Mouse (Mus musculus) forebrain, embryonic 11.5 days (tissue): ENCODE measurements around the gene Pfdn6. TPM values are rescaled to one million over a fixed set of nuclear protein-coding genes. Genes with fewer than 3 reads are reported as not detected.

ENCODE experiments used
- ATAC-seq: fragments of 200-750 bp; cut with Nextera tagmentation; replicated peaks from 2 replicates; pipeline ENCODE4 v1.8.0; 2017; ENCODE audit warnings: moderate TSS enrichment; ENCODE audit not compliant: low FRiP score
- DNase-seq: peaks from one replicate; pipeline ENCODE4 v3.0.0-alpha.2; 2017; ENCODE audit warnings: low spot score
- H3K27ac ChIP-seq: fragments of 300-500 bp; sonication (generic); 2 replicates; pipeline ENCODE4 v1.5.1; 2014; ENCODE audit warnings: low read depth, low read length
- H3K27me3 ChIP-seq: fragments of 300-500 bp; sonication (generic); 2 replicates; pipeline ENCODE4 v1.6.1; 2014; ENCODE audit warnings: mild to moderate bottlenecking, low read length, mixed read lengths; ENCODE audit not compliant: control insufficient read depth, insufficient read depth
- H3K36me3 ChIP-seq: fragments of 300-500 bp; sonication (generic); 2 replicates; pipeline ENCODE4 v1.6.1; 2014; ENCODE audit warnings: mild to moderate bottlenecking, low read length, moderate library complexity, mixed read lengths; ENCODE audit not compliant: control insufficient read depth, insufficient read depth
- H3K4me1 ChIP-seq: fragments of 300-500 bp; sonication (generic); replicated peaks from 2 replicates; pipeline ENCODE4 v1.6.1; 2014; ENCODE audit warnings: low read length, mixed read lengths; ENCODE audit not compliant: control insufficient read depth, insufficient read depth
- H3K4me2 ChIP-seq: fragments of 300-500 bp; sonication (generic); 2 replicates; pipeline ENCODE4 v1.6.1; 2014; ENCODE audit warnings: low read depth, mild to moderate bottlenecking, low read length, moderate library complexity, mixed read lengths; ENCODE audit not compliant: severe bottlenecking
- H3K4me3 ChIP-seq: fragments of 300-500 bp; sonication (generic); 2 replicates; pipeline ENCODE4 v1.5.1; 2014; ENCODE audit warnings: low read depth, low read length
- H3K9ac ChIP-seq: fragments of 300-500 bp; sonication (generic); 2 replicates; pipeline ENCODE4 v1.6.1; 2014; ENCODE audit warnings: low read length
- H3K9me3 ChIP-seq: fragments of 300-500 bp; sonication (generic); 2 replicates; pipeline ENCODE4 v1.6.1; 2016; ENCODE audit warnings: low read length, mixed read lengths; ENCODE audit not compliant: control insufficient read depth
- WGBS: fragments of 180-500 bp; shearing (Covaris S2); extraction: QIAGEN DNeasy Blood & Tissue Kit; methylation state at CpG from one replicate; pipeline ENCODE4 v1.1.7; 2014; 5-methylcytosine and 5-hydroxymethylcytosine counted together
- polyA plus RNA-seq: library from polyadenylated mRNA; unstranded; fragments of >200 nt; fragmentation: Nextera tagmentation; extraction: Ambion mirVana; gene quantifications from 2 replicates; pipeline ENCODE4 v1.2.1, GENCODE M21; 2014

Gene Pfdn6
- polyA plus RNA-seq, 1 experiment from 2014 or later, result 214 TPM

GRCm38 (mm10) chr17:33931947-33932346 is 8.2 kb downstream of the Pfdn6 start:
- Histone ChIP-seq H3K9me3 (no peaks in the 10 kb centered on the region), H3K4me1 (peaks cover 13% of the 10 kb centered on the region; the same call in 1 of the 2 replicates), H3K4me3 (no peak overlapping the region), H3K27me3 (no peaks in the 10 kb centered on the region), H3K9ac (no peak overlapping the region), H3K36me3 (no peaks in the 10 kb centered on the region), H3K4me2 (no peak overlapping the region), H3K27ac (no peak overlapping the region)
- DNase-seq (no peak), ATAC-seq (no peak)
- WGBS, result 92% methylated on average over 11 of the region's 11 CpGs

GRCm38 (mm10) chr17:33931159-33931866 is 8.8 kb downstream of the Pfdn6 start:
- ATAC-seq (no peak), DNase-seq (no peak)
- peak overlapping the region; percentile 100 for H3K4me2 ChIP-seq
- peak overlapping the region; percentile 84; the same call in 1 of the 2 replicates for H3K9ac ChIP-seq
- H3K36me3 ChIP-seq, result no peaks in the 10 kb centered on the region
- H3K27ac ChIP-seq, result no peak overlapping the region
- no peaks in the 10 kb centered on the region for H3K27me3 ChIP-seq
- H3K4me1 ChIP-seq, result peaks cover 13% of the 10 kb centered on the region; the same call in 1 of the 2 replicates
- no peaks in the 10 kb centered on the region for H3K9me3 ChIP-seq
- H3K4me3 ChIP-seq, result peak overlapping the region; percentile 83
- 29% methylated on average over 18 of the region's 18 CpGs for WGBS

GRCm38 (mm10) chr17:33930280-33931158 is 9.6 kb downstream of the Pfdn6 start:
- H3K9ac ChIP-seq, result peak overlapping the region; percentile 84
- peak overlapping the region; percentile 100 for H3K4me2 ChIP-seq
- peak overlapping the region; percentile 83 for H3K4me3 ChIP-seq
- peaks cover 13% of the 10 kb centered on the region; the same call in 1 of the 2 replicates for H3K4me1 ChIP-seq
- ATAC-seq, result peak; percentile 28; the same call in 1 of the 2 replicates
- H3K27ac ChIP-seq, result peak overlapping the region; percentile 94
- under 1% methylated on average over 42 of the region's 45 CpGs for WGBS
- H3K9me3 ChIP-seq, result no peaks in the 10 kb centered on the region
- no peak for DNase-seq
- H3K36me3 ChIP-seq, result no peaks in the 10 kb centered on the region
- H3K27me3 ChIP-seq, result no peaks in the 10 kb centered on the region

- Histone ChIP-seq H3K4me2 (peak within 1 kb of the TSS; percentile 100), H3K4me1 (peaks cover 13% of the 10 kb centered on the region; the same call in 1 of the 2 replicates), H3K4me3 (peak within 1 kb of the TSS; percentile 83), H3K36me3 (no peaks in the 10 kb centered on the region), H3K9me3 (no peaks in the 10 kb centered on the region), H3K27me3 (no peaks in the 10 kb centered on the region), H3K27ac (peak within 1 kb of the TSS; percentile 94), H3K9ac (peak within 1 kb of the TSS; percentile 84)
- ATAC-seq (peak; percentile 83), DNase-seq (peak; percentile 98)
- under 1% methylated on average over 63 of the region's 80 CpGs for WGBS
Measured at GRCm38 (mm10) chr17:33929371-33930279, 10.5 kb downstream of the Pfdn6 start, which contains the start of gene Rgl2. TSS of gene Rgl2 (plus strand) at chr17:33929543.

GRCm38 (mm10) chr17:33928251-33928947 is 11.7 kb downstream of the Pfdn6 start:
- no peaks in the 10 kb centered on the region for H3K9me3 ChIP-seq
- H3K4me2 ChIP-seq, result peak overlapping the region; percentile 100
- peak overlapping the region; percentile 83 for H3K4me3 ChIP-seq
- H3K27ac ChIP-seq, result no peak overlapping the region
- H3K9ac ChIP-seq, result peak overlapping the region; percentile 84
- 66% methylated on average over 21 of the region's 21 CpGs for WGBS
- no peaks in the 10 kb centered on the region for H3K27me3 ChIP-seq
- no peak for DNase-seq
- ATAC-seq, result no peak
- no peaks in the 10 kb centered on the region for H3K36me3 ChIP-seq
- H3K4me1 ChIP-seq, result peaks cover 13% of the 10 kb centered on the region; the same call in 1 of the 2 replicates

GRCm38 (mm10) chr17:33926207-33926932 is 13.8 kb downstream of the Pfdn6 start:
- no peak for DNase-seq

GRCm38 (mm10) chr17:33925406-33926116 is 14.6 kb downstream of the Pfdn6 start:
- Histone ChIP-seq H3K27ac (no peak overlapping the region), H3K4me2 (no peak overlapping the region), H3K36me3 (no peaks in the 10 kb centered on the region), H3K9me3 (no peaks in the 10 kb centered on the region), H3K4me3 (no peak overlapping the region), H3K9ac (no peak overlapping the region), H3K4me1 (peaks cover 5% of the 10 kb centered on the region; the same call in 1 of the 2 replicates), H3K27me3 (no peaks in the 10 kb centered on the region)
- ATAC-seq (no peak), DNase-seq (no peak)
- 88% methylated on average over 21 of the region's 21 CpGs for WGBS

More at GRCm38 (mm10) chr17:33926207-33926932, 13.8 kb downstream of the Pfdn6 start:
- peaks cover 11% of the 10 kb centered on the region; the same call in 1 of the 2 replicates for H3K4me1 ChIP-seq
- no peaks in the 10 kb centered on the region for H3K9me3 ChIP-seq
- WGBS, result 76% methylated on average over 17 of the region's 17 CpGs
- H3K9ac ChIP-seq, result no peak overlapping the region
- H3K4me3 ChIP-seq, result no peak overlapping the region
- H3K27ac ChIP-seq, result no peak overlapping the region
- H3K36me3 ChIP-seq, result no peaks in the 10 kb centered on the region
- H3K4me2 ChIP-seq, result no peak overlapping the region
- no peaks in the 10 kb centered on the region for H3K27me3 ChIP-seq
- ATAC-seq, result no peak
